Mouse (Mus musculus) hindbrain, postnatal 0 days (tissue): ENCODE measurements around the gene BC107364. TPM values are rescaled to one million over a fixed set of nuclear protein-coding genes. Genes with fewer than 3 reads are reported as not detected.
"Not testable (repeated sequence)": the region's sequence is repeated elsewhere in the genome, so short reads cannot be mapped to it uniquely, and the experiment has no call there.

Source experiments
- ATAC-seq: fragments of 200-750 bp; cut with Nextera tagmentation; 2 replicates; pipeline ENCODE4 v1.8.0; 2017; ENCODE audit warnings: mild to moderate bottlenecking, moderate TSS enrichment, moderate library complexity
- DNase-seq: peaks from one replicate; pipeline ENCODE4 v3.0.0-alpha.2; 2015; ENCODE audit warnings: low spot score
- H3K27ac ChIP-seq: fragments of 300-500 bp; sonication (generic); 2 replicates; pipeline ENCODE4 v1.5.1; 2014; ENCODE audit warnings: mild to moderate bottlenecking
- H3K27me3 ChIP-seq: fragments of 300-500 bp; sonication (generic); 2 replicates; pipeline ENCODE4 v1.6.1; 2014; ENCODE audit warnings: low read length, mixed read lengths; ENCODE audit not compliant: insufficient read depth
- H3K36me3 ChIP-seq: fragments of 300-500 bp; sonication (generic); 2 replicates; pipeline ENCODE4 v1.6.1; 2014; ENCODE audit warnings: low read length, mixed read lengths; ENCODE audit not compliant: insufficient read depth
- H3K4me1 ChIP-seq: fragments of 300-500 bp; sonication (generic); 2 replicates; pipeline ENCODE4 v1.6.1; 2014; ENCODE audit warnings: antibody characterized with exemption, low read length, mixed read lengths; ENCODE audit not compliant: insufficient read depth
- H3K4me2 ChIP-seq: fragments of 300-500 bp; sonication (generic); 2 replicates; pipeline ENCODE4 v1.6.1; 2014; ENCODE audit warnings: low read depth, mild to moderate bottlenecking, low read length, moderate library complexity, mixed read lengths
- H3K4me3 ChIP-seq: fragments of 300-500 bp; sonication (generic); 2 replicates; pipeline ENCODE4 v1.5.1; 2014; ENCODE audit warnings: low read length
- H3K9ac ChIP-seq: fragments of 300-500 bp; sonication (generic); replicated peaks from 2 replicates; pipeline ENCODE4 v1.6.1; 2014; ENCODE audit warnings: mild to moderate bottlenecking, low read length, moderate library complexity, mixed read lengths
- H3K9me3 ChIP-seq: fragments of 300-500 bp; sonication (generic); 2 replicates; pipeline ENCODE4 v1.6.1; 2016; ENCODE audit warnings: low read length, mixed read lengths
- CTCF ChIP-seq: IDR thresholded peaks from 2 replicates; pipeline ENCODE4 v1.5.1; 2016; ENCODE audit warnings: antibody characterized with exemption, control low read depth, low read depth
- WGBS: fragments of 180-500 bp; shearing (Covaris S2); extraction: QIAGEN DNeasy Blood & Tissue Kit; methylation state at CpG from one replicate; pipeline ENCODE4 v1.1.7; 2014; 5-methylcytosine and 5-hydroxymethylcytosine counted together
- polyA plus RNA-seq: library from polyadenylated mRNA; unstranded; fragments of >200 nt; fragmentation: Nextera tagmentation; extraction: Ambion mirVana; gene quantifications from 2 replicates; pipeline ENCODE4 v1.2.1, GENCODE M21; 2015
- total RNA-seq: library from RNA; depleted of rRNA; stranded (reverse); fragments of >200 nt; gene quantifications from 2 replicates; pipeline ENCODE4 v1.2.3, GENCODE M21; 2014

Gene BC107364
- total and polyA plus RNA-seq, 2 experiments from 2014 or later: not detected

DNA sequence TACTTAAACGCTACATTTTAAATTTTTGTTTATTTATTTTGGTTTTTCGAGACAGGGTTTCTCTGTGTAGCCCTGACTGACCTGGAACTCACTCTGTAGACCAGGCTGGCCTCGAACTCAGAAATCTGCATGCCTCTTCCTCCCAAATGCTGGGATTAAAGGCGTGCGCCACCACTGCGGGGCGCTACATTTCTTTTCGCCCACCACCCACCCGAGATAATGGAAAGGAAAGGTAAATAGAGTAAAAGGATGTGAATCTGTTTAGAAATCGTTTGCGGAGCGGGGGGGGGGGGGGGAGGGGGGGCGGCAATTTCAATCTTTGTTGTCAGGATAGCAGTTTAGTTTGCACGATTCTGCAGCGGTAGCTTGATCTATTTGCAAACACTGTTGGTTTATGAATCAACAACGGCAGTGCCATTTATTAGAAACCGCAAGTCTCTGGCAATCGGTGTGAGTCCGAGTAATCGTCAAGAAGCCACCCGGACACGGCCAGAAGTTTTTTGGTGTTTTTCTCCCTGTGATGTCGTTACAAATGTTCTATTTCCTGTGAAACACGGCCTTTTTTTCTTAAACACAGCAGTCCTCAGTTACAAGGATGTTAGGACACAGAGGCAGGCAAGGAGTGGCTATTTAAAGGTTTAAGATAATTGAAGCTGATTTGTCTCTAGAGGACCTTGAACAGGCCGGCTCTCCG, 35.6 kb upstream of the BC107364 start:
- peak overlapping the region; percentile 84 for H3K27ac ChIP-seq
- no peaks in the 10 kb centered on the region for H3K36me3 ChIP-seq
- WGBS: 4% methylated on average over 25 of the region's 26 CpGs
- peak overlapping the region; percentile 31; the same call in 1 of the 2 replicates for H3K9ac ChIP-seq
- DNase-seq (peak; percentile 62), ATAC-seq (no peak; the same call in 1 of the 2 replicates)
- H3K4me2 ChIP-seq: peak overlapping the region; percentile 62
- peak overlapping the region; percentile 31 for H3K4me3 ChIP-seq
- no peaks in the 10 kb centered on the region for H3K4me1 ChIP-seq
- TF ChIP-seq CTCF: peak; percentile 48
- H3K27me3 ChIP-seq: no peaks in the 10 kb centered on the region
- H3K9me3 ChIP-seq: no peaks in the 10 kb centered on the region

DNA sequence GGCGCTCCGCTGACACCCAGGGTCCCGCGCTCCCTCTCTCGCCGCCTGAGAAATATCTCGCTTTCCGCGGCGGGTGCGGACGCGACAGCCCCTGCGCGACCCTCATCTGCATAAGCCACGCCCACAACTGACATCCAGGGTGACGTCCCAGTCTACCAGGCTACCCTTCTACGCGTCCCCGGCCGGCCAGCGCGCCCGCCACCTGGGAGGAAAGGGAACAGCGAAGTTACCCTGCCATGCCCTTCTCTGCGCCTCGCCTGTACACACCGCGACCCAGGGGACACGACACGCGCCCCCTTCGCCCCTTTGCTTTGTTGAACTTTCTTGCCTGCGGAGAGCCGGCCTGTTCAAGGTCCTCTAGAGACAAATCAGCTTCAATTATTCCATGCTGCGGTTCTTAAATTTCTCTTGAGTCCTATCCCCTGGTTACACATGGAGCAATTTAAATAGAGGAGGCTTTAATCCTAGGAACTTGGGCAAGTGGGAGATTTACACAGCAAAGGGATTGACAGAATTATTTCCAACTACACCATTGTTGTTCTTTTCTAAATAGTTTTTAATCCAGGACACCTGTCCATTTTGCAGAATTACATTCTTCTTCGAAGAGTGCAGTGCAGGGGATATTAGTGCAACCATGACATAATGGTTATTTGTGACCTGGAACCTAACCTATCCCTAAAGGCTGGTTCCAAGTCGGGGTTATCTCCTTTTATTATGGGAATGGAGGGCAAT, 34.9 kb upstream of the BC107364 start:
- H3K9me3 ChIP-seq, H3K36me3 ChIP-seq, DNase-seq, H3K9ac ChIP-seq, H3K27me3 ChIP-seq, H3K27ac ChIP-seq, H3K4me1 ChIP-seq: not testable (repeated sequence)
- peak overlapping the region; percentile 31 for H3K4me3 ChIP-seq
- peak overlapping the region; percentile 62 for H3K4me2 ChIP-seq
- peak; percentile 81 for ATAC-seq
- WGBS: 14% methylated on average over 5 of the region's 38 CpGs

DNA sequence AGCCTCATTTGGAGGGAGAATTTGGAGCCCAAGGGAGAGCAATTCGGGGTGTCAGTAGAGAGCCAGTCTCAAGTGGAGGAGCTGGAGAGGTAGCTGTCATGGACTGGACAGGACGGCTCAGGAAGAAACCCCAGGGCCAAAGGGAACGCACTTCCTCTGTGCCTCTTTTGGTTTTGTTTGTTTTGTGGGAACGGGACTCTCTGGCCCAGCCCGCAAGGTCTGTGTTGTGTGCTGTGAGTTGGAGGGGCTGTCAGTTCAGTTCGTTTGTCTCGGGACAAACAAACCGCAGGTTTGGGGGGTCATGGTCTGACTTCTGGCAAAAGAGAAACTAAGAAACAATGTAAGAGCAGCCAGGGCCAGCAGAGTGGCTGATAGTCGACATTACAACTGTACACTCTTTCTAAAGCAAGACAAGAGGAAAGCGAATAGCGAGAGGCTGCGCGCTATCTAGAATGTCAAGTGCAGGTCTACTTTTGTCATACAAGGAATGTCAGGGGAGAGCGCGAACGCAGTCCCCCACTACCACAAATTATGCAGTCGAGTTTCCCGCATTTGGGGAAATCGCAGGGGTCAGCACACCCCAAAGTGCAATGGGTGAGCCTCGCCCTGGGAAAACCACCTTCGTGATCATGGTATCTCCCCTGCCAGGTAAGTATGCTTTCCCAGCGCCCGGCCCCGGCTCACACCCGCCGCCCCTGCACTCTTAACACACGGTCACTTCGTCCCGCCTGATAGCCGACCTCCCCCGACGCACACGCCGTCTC, 34.1 kb upstream of the BC107364 start:
- not testable (repeated sequence) for H3K27ac ChIP-seq, DNase-seq, H3K27me3 ChIP-seq, H3K4me3 ChIP-seq, H3K9me3 ChIP-seq, H3K4me1 ChIP-seq, H3K9ac ChIP-seq, H3K4me2 ChIP-seq, H3K36me3 ChIP-seq
- peak; percentile 71 for ATAC-seq
- WGBS: 5% methylated on average over 3 of the region's 34 CpGs

DNA sequence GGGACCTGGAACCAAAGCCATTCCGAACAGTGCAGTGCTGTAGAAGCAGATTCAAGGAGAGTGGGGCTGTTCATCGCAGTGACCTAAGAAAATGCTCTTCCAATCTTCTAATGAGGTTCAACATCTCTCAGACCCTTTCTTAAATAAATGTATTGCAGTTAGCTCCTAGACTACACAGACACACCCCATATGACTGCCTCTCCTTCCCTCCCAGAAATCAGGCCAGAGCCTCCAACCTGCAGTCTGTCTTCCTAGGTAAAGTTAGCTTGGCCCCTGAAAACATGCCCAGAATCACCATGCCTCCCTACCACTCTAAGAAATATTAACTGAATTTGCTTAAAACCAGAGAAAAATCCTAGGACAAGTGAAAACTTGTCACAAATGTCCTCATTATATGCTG, 33.3 kb upstream of the BC107364 start:
- WGBS: 81% methylated on average over 2 of the region's 2 CpGs
- Histone ChIP-seq H3K27ac (no peak overlapping the region), H3K4me3 (no peak overlapping the region), H3K9ac (no peak overlapping the region), H3K4me2 (no peak overlapping the region), H3K4me1 (no peaks in the 10 kb centered on the region), H3K9me3 (no peaks in the 10 kb centered on the region), H3K27me3 (no peaks in the 10 kb centered on the region), H3K36me3 (no peaks in the 10 kb centered on the region)
- no peak for DNase-seq
- ATAC-seq: no peak
- no peak for TF ChIP-seq CTCF

DNA sequence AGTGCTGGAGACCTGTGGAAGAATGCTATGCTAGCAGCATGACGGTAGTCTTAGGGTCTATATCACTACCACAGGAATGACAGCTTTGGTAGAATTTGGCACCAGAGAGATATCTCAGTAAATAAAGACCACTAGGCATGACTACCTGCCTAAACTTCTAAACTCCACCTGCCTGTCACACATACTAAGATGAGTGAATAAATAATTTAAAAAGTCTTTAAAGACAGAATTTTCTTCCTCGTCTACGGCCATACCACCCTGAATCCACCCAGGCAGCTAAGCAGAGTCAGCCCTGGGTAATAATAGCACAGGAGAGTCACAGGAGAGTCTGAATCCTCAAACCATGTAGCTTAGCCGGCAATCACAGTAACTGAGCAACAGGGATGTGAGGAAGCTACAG, 32.8 kb upstream of the BC107364 start:
- H3K4me2 ChIP-seq: no peak overlapping the region
- H3K36me3 ChIP-seq: no peaks in the 10 kb centered on the region
- no peak for TF ChIP-seq CTCF
- WGBS: 77% methylated on average over 4 of the region's 4 CpGs
- DNase-seq: no peak
- no peaks in the 10 kb centered on the region for H3K27me3 ChIP-seq
- H3K4me3 ChIP-seq: no peak overlapping the region
- ATAC-seq: no peak
- no peak overlapping the region for H3K9ac ChIP-seq
- no peak overlapping the region for H3K27ac ChIP-seq
- no peaks in the 10 kb centered on the region for H3K4me1 ChIP-seq
- no peaks in the 10 kb centered on the region for H3K9me3 ChIP-seq

DNA sequence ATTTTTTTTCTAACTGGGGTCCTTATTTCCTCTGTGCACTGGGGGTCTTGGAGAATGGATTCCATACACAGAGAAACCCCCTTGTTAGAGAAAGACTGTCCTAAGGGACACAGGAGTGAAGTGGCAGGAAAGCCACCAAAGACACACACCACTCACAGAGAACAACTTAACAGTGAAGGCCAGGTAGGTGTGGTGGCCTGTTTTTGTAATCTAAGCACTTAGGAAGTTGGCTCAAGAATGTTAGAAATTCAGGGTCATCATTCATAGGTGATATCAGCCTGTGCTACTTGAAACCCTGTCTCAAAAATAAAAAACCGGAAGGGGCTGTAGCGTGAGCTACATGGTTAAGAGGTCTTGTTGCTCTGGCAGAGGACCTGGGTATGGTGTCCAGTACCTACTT, 31.8 kb upstream of the BC107364 start:
- Histone ChIP-seq H3K36me3 (no peaks in the 10 kb centered on the region), H3K9me3 (no peaks in the 10 kb centered on the region), H3K9ac (no peak overlapping the region), H3K4me3 (no peak overlapping the region), H3K27me3 (no peaks in the 10 kb centered on the region), H3K27ac (no peak overlapping the region), H3K4me1 (no peaks in the 10 kb centered on the region), H3K4me2 (no peak overlapping the region)
- ATAC-seq (no peak), DNase-seq (no peak)
- TF ChIP-seq CTCF: no peak
- WGBS: 100% methylated on average over 2 of the region's 2 CpGs
